Mouse (Mus musculus) thymus, adult 2 months (tissue): ENCODE measurements around the gene Ola1.

Source experiments
- CTCF ChIP-seq: fragments of 200-500 bp; IDR thresholded peaks from 2 replicates; pipeline ENCODE4 v1.5.1; 2012; ENCODE audit warnings: mild to moderate bottlenecking, control low read depth, low read length, moderate library complexity, borderline replicate concordance; ENCODE audit not compliant: control insufficient read depth, poor library complexity, insufficient read depth; ENCODE audit errors: extremely low read depth
- POLR2A ChIP-seq: fragments of 200-500 bp; IDR thresholded peaks from 2 replicates; pipeline ENCODE4 v1.6.1; 2012; ENCODE audit warnings: mild to moderate bottlenecking, low read length, control low read depth, moderate library complexity; ENCODE audit not compliant: control insufficient read depth, poor library complexity, insufficient read depth; ENCODE audit errors: extremely low read depth

DNA sequence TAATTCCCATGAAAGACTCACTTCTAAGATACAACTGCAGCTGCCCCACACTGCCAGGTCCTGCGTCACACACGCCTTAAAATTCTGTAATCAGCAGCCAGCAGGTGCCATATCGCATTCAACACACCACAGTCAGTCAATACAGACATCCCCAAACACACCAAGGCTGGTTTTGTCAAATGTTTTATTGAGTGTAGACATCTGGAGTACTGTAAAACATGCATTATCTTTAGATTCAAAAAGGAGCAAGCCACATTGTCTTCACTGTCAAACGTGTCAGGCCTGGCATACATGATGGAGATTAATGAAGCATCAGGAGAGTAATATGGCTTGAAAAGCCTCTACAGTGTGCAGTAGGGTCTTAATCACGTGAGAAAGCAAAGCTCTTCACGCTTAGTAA is 125.7 kb downstream of the Ola1 start:
- no peak for TF ChIP-seq POLR2A
- no peak for TF ChIP-seq CTCF
